Mouse (Mus musculus) thymus, adult 2 months (tissue): Measurements from ENCODE around the gene Ppcdc.

ENCODE experiments used
- CTCF ChIP-seq: fragments of 200-500 bp; IDR thresholded peaks from 2 replicates; pipeline ENCODE4 v1.5.1; 2012; ENCODE audit warnings: mild to moderate bottlenecking, control low read depth, low read length, moderate library complexity, borderline replicate concordance; ENCODE audit not compliant: control insufficient read depth, poor library complexity, insufficient read depth; ENCODE audit errors: extremely low read depth
- POLR2A ChIP-seq: fragments of 200-500 bp; IDR thresholded peaks from 2 replicates; pipeline ENCODE4 v1.6.1; 2012; ENCODE audit warnings: mild to moderate bottlenecking, low read length, control low read depth, moderate library complexity; ENCODE audit not compliant: control insufficient read depth, poor library complexity, insufficient read depth; ENCODE audit errors: extremely low read depth

DNA sequence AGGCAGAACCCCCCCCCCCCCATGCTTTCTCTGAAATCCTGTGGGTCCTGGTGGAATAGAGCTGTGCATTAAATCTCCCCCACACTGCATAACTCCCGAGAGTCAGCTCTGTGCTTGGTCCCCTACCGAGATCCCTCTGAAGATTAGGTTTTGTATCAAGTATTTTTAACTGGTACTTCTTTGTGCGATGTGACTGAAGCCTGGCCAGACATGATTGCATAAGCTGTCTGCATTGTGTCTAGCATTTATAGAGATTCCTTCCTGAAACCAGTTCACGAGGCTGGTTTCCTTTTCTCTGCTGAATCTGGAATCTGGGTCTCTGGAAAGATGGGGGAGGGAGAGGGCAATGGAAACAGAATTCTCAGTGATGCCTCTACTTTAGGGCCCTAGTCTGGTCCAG lies 11.5 kb downstream of the Ppcdc start:
- no peak for TF ChIP-seq POLR2A
- TF ChIP-seq CTCF: no peak
